Mouse (Mus musculus) bone marrow macrophage, adult 2 months (primary cell): ENCODE data around the gene Vopp1.

Source experiments
- CTCF ChIP-seq: IDR thresholded peaks from 2 replicates; pipeline ENCODE4 v1.5.1; 2012; ENCODE audit warnings: low read depth, mild to moderate bottlenecking, low read length, moderate library complexity
- POLR2A ChIP-seq: IDR thresholded peaks from 2 replicates; pipeline ENCODE4 v1.6.1; 2012; ENCODE audit warnings: mild to moderate bottlenecking, low read depth, low read length, borderline replicate concordance

GRCm38 (mm10) chr6:57745748-57746129, 79.2 kb downstream of the Vopp1 start:
- TF ChIP-seq POLR2A (no peak), CTCF (no peak)
